ENCODE assay signal across 28 mouse cellular contexts in genomic region chr16:7346001-7346625, GRCm38 (mm10).
DNase-seq lines count a peak whose midpoint lies in the region; ATAC-seq lines count a peak whose summit lies in the region.
"Had no signal": no experiment of that assay in that cellular context is flagged by ENCODE, and none has a peak within 500 bp of the region (broad histone marks: within the 10 kb centered on the region; RNA-seq: fewer than 3 reads in every experiment).

No protein-coding gene starts in this region.

- no peak overlapping the region for H3K4me3 ChIP-seq in hindbrain, embryonic 15.5 days
- H3K4me3 ChIP-seq in hindbrain, embryonic 14.5 days (replicated peaks; ENCODE audit: low read length) = no peak overlapping the region
- no peak overlapping the region for H3K4me3 ChIP-seq in forebrain, embryonic 13.5 days
- H3K4me3 ChIP-seq in limb, embryonic 12.5 days (replicated peaks) = no peak overlapping the region
- H3K4me3 ChIP-seq in intestine, embryonic 15.5 days (replicated peaks) = no peak overlapping the region
- H3K4me3 ChIP-seq: embryonic facial prominence, embryonic 15.5 days; heart, adult 2 months; liver, embryonic 15.5 days; lung, embryonic 15.5 days; megakaryocyte, embryonic 14.5 days; neural tube, embryonic 12.5 days had no signal

- H3K9me3 ChIP-seq in hindbrain, embryonic 15.5 days = no peaks in the 10 kb centered on the region
- H3K9me3 ChIP-seq in hindbrain, embryonic 14.5 days (ENCODE audit: control insufficient read depth, low read length) = no peaks in the 10 kb centered on the region
- no peaks in the 10 kb centered on the region for H3K9me3 ChIP-seq in forebrain, embryonic 13.5 days (replicated peaks)
- no peaks in the 10 kb centered on the region for H3K9me3 ChIP-seq in limb, embryonic 12.5 days
- H3K9me3 ChIP-seq in intestine, embryonic 15.5 days = no peaks in the 10 kb centered on the region
- H3K9me3 ChIP-seq: embryonic facial prominence, embryonic 15.5 days; liver, embryonic 15.5 days; lung, embryonic 15.5 days; neural tube, embryonic 12.5 days had no signal

- 35% methylated on average over 11 of the region's 11 CpGs for WGBS in hindbrain, embryonic 15.5 days
- 32% methylated on average over 11 of the region's 11 CpGs for WGBS in hindbrain, embryonic 14.5 days
- 13% methylated on average over 11 of the region's 11 CpGs for WGBS in forebrain, embryonic 13.5 days
- 15% methylated on average over 11 of the region's 11 CpGs for whole genome bisulfite sequencing in limb, embryonic 12.5 days
- WGBS in intestine, embryonic 15.5 days = 56% methylated on average over 11 of the region's 11 CpGs

- H3K27me3 ChIP-seq in hindbrain, embryonic 15.5 days = no peaks in the 10 kb centered on the region
- no peaks in the 10 kb centered on the region for H3K27me3 ChIP-seq in hindbrain, embryonic 14.5 days (ENCODE audit: control insufficient read depth, insufficient read depth, low read length)
- H3K27me3 ChIP-seq in forebrain, embryonic 13.5 days = peaks cover 69% of the 10 kb centered on the region
- H3K27me3 ChIP-seq in limb, embryonic 12.5 days = no peaks in the 10 kb centered on the region
- H3K27me3 ChIP-seq in intestine, embryonic 15.5 days (replicated peaks) = no peaks in the 10 kb centered on the region
- H3K27me3 ChIP-seq: CH12.LX; embryonic facial prominence, embryonic 15.5 days; liver, embryonic 15.5 days; lung, embryonic 15.5 days; megakaryocyte, embryonic 14.5 days; neural tube, embryonic 12.5 days had no signal

- H3K27ac ChIP-seq in hindbrain, embryonic 15.5 days (replicated peaks) = 0 out of 2 replicates have a peak overlapping the region, but pooled peaks have one; percentile 30
- no peak overlapping the region for H3K27ac ChIP-seq in hindbrain, embryonic 14.5 days
- H3K27ac ChIP-seq in forebrain, embryonic 13.5 days = no peak overlapping the region
- H3K27ac ChIP-seq in limb, embryonic 12.5 days = peak overlapping the region; percentile 23; the same call in 1 of the 2 replicates
- no peak overlapping the region for H3K27ac ChIP-seq in intestine, embryonic 15.5 days
- H3K27ac ChIP-seq: embryonic facial prominence, embryonic 15.5 days; heart, adult 2 months; liver, embryonic 15.5 days; lung, embryonic 15.5 days; neural tube, embryonic 12.5 days had no signal

- H3K9ac ChIP-seq in hindbrain, embryonic 15.5 days = no peak overlapping the region
- H3K9ac ChIP-seq in hindbrain, embryonic 14.5 days = no peak overlapping the region
- no peak overlapping the region for H3K9ac ChIP-seq in forebrain, embryonic 13.5 days
- H3K9ac ChIP-seq in limb, embryonic 12.5 days (replicated peaks) = no peak overlapping the region
- no peak overlapping the region for H3K9ac ChIP-seq in intestine, embryonic 15.5 days
- H3K9ac ChIP-seq: embryonic facial prominence, embryonic 15.5 days; liver, embryonic 15.5 days; lung, embryonic 15.5 days; neural tube, embryonic 12.5 days had no signal

- 0 out of 2 replicates have a peak overlapping the region, but pooled peaks have one; percentile 0 for H3K4me2 ChIP-seq in hindbrain, embryonic 15.5 days
- H3K4me2 ChIP-seq in hindbrain, embryonic 14.5 days (replicated peaks) = no peak overlapping the region
- H3K4me2 ChIP-seq in forebrain, embryonic 13.5 days = no peak overlapping the region
- peak overlapping the region; percentile 30 for H3K4me2 ChIP-seq in limb, embryonic 12.5 days
- no peak overlapping the region for H3K4me2 ChIP-seq in intestine, embryonic 15.5 days (replicated peaks)
- H3K4me2 ChIP-seq: embryonic facial prominence, embryonic 15.5 days; liver, embryonic 15.5 days; lung, embryonic 15.5 days; neural tube, embryonic 12.5 days had no signal

- DNase-seq in hindbrain, embryonic 14.5 days (ENCODE audit: low spot score) = no peak
- no peak for DNase-seq in layer of hippocampus, postnatal 14 days (ENCODE audit: low spot score in 2 of 2)
- no peak for DNase-seq in kidney, postnatal 25 days
- DNase-seq: adrenal gland, adult 2 months; B cell, adult 2 months; cerebellum, adult 18-20 months; cerebellum, postnatal 25 days; gastrocnemius, postnatal 25 days; heart, adult 2 months; kidney, postnatal 36 days; liver; lung, postnatal 36 days; midbrain, embryonic 14.5 days; right cerebral cortex, postnatal 25 days; thymus, postnatal 14 days had no signal

- H3K36me3 ChIP-seq in hindbrain, embryonic 15.5 days = no peaks in the 10 kb centered on the region
- no peaks in the 10 kb centered on the region for H3K36me3 ChIP-seq in hindbrain, embryonic 14.5 days (replicated peaks; ENCODE audit: control insufficient read depth, insufficient read depth)
- H3K36me3 ChIP-seq in forebrain, embryonic 13.5 days (ENCODE audit: poor library complexity, severe bottlenecking) = no peaks in the 10 kb centered on the region
- no peaks in the 10 kb centered on the region for H3K36me3 ChIP-seq in limb, embryonic 12.5 days
- no peaks in the 10 kb centered on the region for H3K36me3 ChIP-seq in intestine, embryonic 15.5 days
- H3K36me3 ChIP-seq: embryonic facial prominence, embryonic 15.5 days; G1E; liver, embryonic 15.5 days; lung, embryonic 15.5 days; neural tube, embryonic 12.5 days had no signal

- no peak for ATAC-seq in hindbrain, embryonic 15.5 days (ENCODE audit: low FRiP score, low read depth)
- no peak for ATAC-seq in hindbrain, embryonic 14.5 days (ENCODE audit: low FRiP score)
- peak; percentile 67; the same call in 1 of the 2 replicates for ATAC-seq in forebrain, embryonic 13.5 days
- no peak for ATAC-seq in limb, embryonic 12.5 days (ENCODE audit: insufficient number of reproducible peaks, insufficient read depth, low FRiP score, low TSS enrichment, low read depth)
- no peak for ATAC-seq in intestine, embryonic 15.5 days
- ATAC-seq: hindbrain, embryonic 16.5 days; intestine, embryonic 16.5 days had no signal

- peaks cover 18% of the 10 kb centered on the region for H3K4me1 ChIP-seq in hindbrain, embryonic 15.5 days (replicated peaks)
- H3K4me1 ChIP-seq in hindbrain, embryonic 14.5 days (replicated peaks; ENCODE audit: control insufficient read depth, insufficient read depth, low read length) = peaks cover 30% of the 10 kb centered on the region
- peaks cover 26% of the 10 kb centered on the region for H3K4me1 ChIP-seq in forebrain, embryonic 13.5 days
- peaks cover 36% of the 10 kb centered on the region for H3K4me1 ChIP-seq in limb, embryonic 12.5 days (replicated peaks)
- H3K4me1 ChIP-seq in intestine, embryonic 15.5 days (replicated peaks) = no peaks in the 10 kb centered on the region
- H3K4me1 ChIP-seq: embryonic facial prominence, embryonic 15.5 days; liver, embryonic 15.5 days; lung, embryonic 15.5 days; megakaryocyte, embryonic 14.5 days; neural tube, embryonic 12.5 days had no signal

Comparison
In these comparisons a context has a peak if more than half of its experiments do, and no peak if none do; other contexts are left out.
1. H3K27ac ChIP-seq: peak in hindbrain, embryonic 15.5 days (single experiment) and limb, embryonic 12.5 days (single experiment); none in hindbrain, embryonic 14.5 days (single experiment), forebrain, embryonic 13.5 days (single experiment) and intestine, embryonic 15.5 days (single experiment).
2. H3K4me2 ChIP-seq: peak in hindbrain, embryonic 15.5 days (single experiment) and limb, embryonic 12.5 days (single experiment); none in hindbrain, embryonic 14.5 days (single experiment), forebrain, embryonic 13.5 days (single experiment) and intestine, embryonic 15.5 days (single experiment).